Mouse (Mus musculus) stomach, embryonic 16.5 days (tissue): ENCODE measurements around the gene Cmtr2. TPM values are rescaled to one million over a fixed set of nuclear protein-coding genes. Genes with fewer than 3 reads are reported as not detected.

Source experiments
- ATAC-seq: fragments of 200-750 bp; cut with Nextera tagmentation; 2 replicates; pipeline ENCODE4 v1.8.0; 2017; ENCODE audit warnings: moderate number of reproducible peaks, moderate TSS enrichment; ENCODE audit not compliant: insufficient read depth, low FRiP score
- H3K27ac ChIP-seq: fragments of 300-500 bp; sonication (generic); 2 replicates; pipeline ENCODE4 v1.5.1; 2014; ENCODE audit warnings: low read length
- H3K27me3 ChIP-seq: fragments of 300-500 bp; sonication (generic); 2 replicates; pipeline ENCODE4 v1.6.1; 2014; ENCODE audit warnings: low read length, control low read depth, mixed read lengths; ENCODE audit not compliant: control insufficient read depth, insufficient read depth
- H3K36me3 ChIP-seq: fragments of 300-500 bp; sonication (generic); 2 replicates; pipeline ENCODE4 v1.6.1; 2014; ENCODE audit warnings: low read length; ENCODE audit not compliant: control insufficient read depth, insufficient read depth
- H3K4me1 ChIP-seq: fragments of 300-500 bp; sonication (generic); 2 replicates; pipeline ENCODE4 v1.6.1; 2014; ENCODE audit warnings: low read length, control low read depth, mixed read lengths; ENCODE audit not compliant: control insufficient read depth, insufficient read depth
- H3K4me2 ChIP-seq: fragments of 300-500 bp; sonication (generic); 2 replicates; pipeline ENCODE4 v1.6.1; 2014; ENCODE audit warnings: low read depth, low read length, mixed read lengths
- H3K4me3 ChIP-seq: fragments of 300-500 bp; sonication (generic); replicated peaks from 2 replicates; pipeline ENCODE4 v1.5.1; 2014; ENCODE audit warnings: mild to moderate bottlenecking, low read length
- H3K9ac ChIP-seq: fragments of 300-500 bp; sonication (generic); 2 replicates; pipeline ENCODE4 v1.6.1; 2014; ENCODE audit warnings: low read length
- H3K9me3 ChIP-seq: fragments of 300-500 bp; sonication (generic); replicated peaks from 2 replicates; pipeline ENCODE4 v1.6.1; 2016; ENCODE audit warnings: low read length, control low read depth; ENCODE audit not compliant: control insufficient read depth
- WGBS: fragments of 180-500 bp; shearing (Covaris S2); extraction: QIAGEN DNeasy Blood & Tissue Kit; methylation state at CpG from one replicate; pipeline ENCODE4 v1.1.7; 2014; 5-methylcytosine and 5-hydroxymethylcytosine counted together
- polyA plus RNA-seq: library from polyadenylated mRNA; unstranded; fragments of >200 nt; fragmentation: Nextera tagmentation; extraction: Ambion mirVana; gene quantifications from 2 replicates; pipeline ENCODE4 v1.2.1, GENCODE M21; 2015

Cmtr2 gene
- 8.5 and 9.2 TPM in 2 replicates for polyA plus RNA-seq

DNA sequence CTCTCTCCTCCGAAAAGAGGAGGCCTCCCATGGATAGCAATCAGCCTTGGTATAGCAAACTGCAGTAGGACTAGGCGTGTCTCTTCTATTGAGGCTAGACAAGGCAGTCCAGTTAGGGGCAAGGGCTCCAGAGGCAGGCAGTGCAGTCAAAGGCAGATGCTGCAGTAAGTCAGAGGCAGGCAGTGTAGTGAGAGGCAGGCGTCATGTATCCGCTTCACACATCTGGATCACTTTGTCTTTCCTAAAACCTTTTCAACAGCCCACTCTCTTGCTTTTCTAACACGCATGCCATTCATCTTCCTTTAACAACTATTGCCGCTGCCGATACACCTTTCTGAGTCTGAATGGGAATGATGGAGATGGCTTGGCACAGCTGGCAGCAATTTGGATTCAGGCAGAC is at the start of gene Cmtr2:
TSS of gene Cmtr2 (plus strand) at position 301 of the 400 bp plus-strand sequence.
- no peak within 1 kb of the TSS for H3K4me2 ChIP-seq
- no peak within 1 kb of the TSS for H3K27ac ChIP-seq
- no peaks in the 10 kb centered on the region for H3K9me3 ChIP-seq
- WGBS: 73% methylated on average over 7 of the region's 7 CpGs
- H3K27me3 ChIP-seq: no peaks in the 10 kb centered on the region; the same call in 1 of the 2 replicates
- ATAC-seq: no peak
- H3K4me1 ChIP-seq: peaks cover 9% of the 10 kb centered on the region
- H3K36me3 ChIP-seq: no peaks in the 10 kb centered on the region
- no peak within 1 kb of the TSS for H3K9ac ChIP-seq
- no peak within 1 kb of the TSS for H3K4me3 ChIP-seq

DNA sequence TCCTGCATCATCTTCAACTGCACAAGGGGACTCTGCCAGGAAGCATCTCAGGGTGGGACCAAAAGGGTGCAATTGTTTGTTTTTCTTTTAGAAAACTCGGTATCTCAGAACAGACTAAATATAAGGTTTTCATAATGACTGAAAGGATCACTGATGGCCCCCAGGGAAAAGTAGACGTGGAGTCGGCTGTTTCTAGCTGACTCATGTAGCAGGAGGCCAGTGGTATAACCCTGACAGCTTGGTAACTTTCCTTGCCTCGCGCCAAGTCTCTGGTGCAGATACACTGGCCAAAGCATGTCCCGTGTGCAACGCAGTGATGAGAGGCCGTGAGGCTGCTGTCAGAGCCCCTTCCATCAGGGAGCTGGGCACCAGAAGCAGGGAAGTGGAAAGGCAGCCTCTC is 49.2 kb upstream of the Cmtr2 start:
- no peak overlapping the region for H3K4me2 ChIP-seq
- H3K4me3 ChIP-seq: no peak overlapping the region
- no peak overlapping the region for H3K27ac ChIP-seq
- no peaks in the 10 kb centered on the region for H3K9me3 ChIP-seq
- H3K9ac ChIP-seq: no peak overlapping the region
- no peak for ATAC-seq
- peaks cover 17% of the 10 kb centered on the region for H3K27me3 ChIP-seq
- no peaks in the 10 kb centered on the region for H3K4me1 ChIP-seq
- WGBS: 76% methylated on average over 8 of the region's 8 CpGs
- no peaks in the 10 kb centered on the region for H3K36me3 ChIP-seq

DNA sequence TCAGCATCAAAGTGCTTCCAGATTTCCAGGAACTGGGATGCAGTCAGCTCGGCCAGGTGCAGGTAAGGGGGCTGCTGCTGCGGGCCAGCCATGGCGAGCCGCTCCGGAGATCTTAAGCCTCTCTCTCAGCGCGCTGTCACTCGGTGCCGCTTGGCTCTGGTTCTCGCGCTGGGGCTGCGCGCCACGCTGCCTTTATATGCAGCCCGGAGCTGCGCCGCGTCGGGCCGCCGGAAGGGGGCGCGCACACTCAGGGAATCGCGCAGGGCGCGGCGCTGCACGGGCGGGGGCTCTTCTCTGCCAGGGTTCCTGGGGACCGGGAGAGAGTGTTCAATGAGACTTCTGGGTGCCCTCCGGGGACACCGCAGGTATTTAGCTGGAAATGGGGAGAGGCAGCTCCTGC is 47.4 kb upstream of the Cmtr2 start, which contains the start of gene Calb2:
TSS of gene Calb2 (minus strand) at position 165 of the 400 bp plus-strand sequence.
- H3K4me1 ChIP-seq: no peaks in the 10 kb centered on the region
- H3K27ac ChIP-seq: no peak within 1 kb of the TSS
- no peak within 1 kb of the TSS for H3K9ac ChIP-seq
- WGBS: 1% methylated on average over 33 of the region's 33 CpGs
- H3K9me3 ChIP-seq: no peaks in the 10 kb centered on the region
- H3K27me3 ChIP-seq: peaks cover 17% of the 10 kb centered on the region
- no peak for ATAC-seq
- no peak within 1 kb of the TSS for H3K4me3 ChIP-seq
- H3K36me3 ChIP-seq: no peaks in the 10 kb centered on the region
- H3K4me2 ChIP-seq: no peak within 1 kb of the TSS

DNA sequence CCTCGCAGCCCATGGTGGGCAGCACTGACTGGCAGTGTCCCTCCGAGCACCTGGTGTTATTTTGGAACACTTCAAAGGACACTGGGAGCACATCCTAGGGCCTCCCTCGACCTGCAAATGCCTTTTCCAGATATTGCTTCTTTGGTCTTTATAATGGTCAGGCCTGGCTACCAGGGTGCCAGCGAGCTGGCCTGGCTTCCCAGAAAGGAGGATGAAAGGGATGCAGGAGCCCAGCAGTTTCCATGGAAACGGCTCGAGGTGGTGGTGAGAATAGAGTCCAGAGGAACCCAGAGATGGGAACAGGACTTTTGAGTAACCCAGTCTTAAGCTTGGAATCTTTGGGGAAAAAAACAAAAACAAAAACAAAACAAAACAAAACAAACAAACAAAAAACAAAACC is 43.3 kb upstream of the Cmtr2 start:
- ATAC-seq: no peak
- Histone ChIP-seq H3K4me3 (no peak overlapping the region), H3K4me1 (no peaks in the 10 kb centered on the region; the same call in 1 of the 2 replicates), H3K36me3 (no peaks in the 10 kb centered on the region), H3K27me3 (peaks cover 18% of the 10 kb centered on the region), H3K9me3 (no peaks in the 10 kb centered on the region), H3K9ac (no peak overlapping the region), H3K4me2 (no peak overlapping the region), H3K27ac (no peak overlapping the region)
- 65% methylated on average over 6 of the region's 6 CpGs for WGBS

DNA sequence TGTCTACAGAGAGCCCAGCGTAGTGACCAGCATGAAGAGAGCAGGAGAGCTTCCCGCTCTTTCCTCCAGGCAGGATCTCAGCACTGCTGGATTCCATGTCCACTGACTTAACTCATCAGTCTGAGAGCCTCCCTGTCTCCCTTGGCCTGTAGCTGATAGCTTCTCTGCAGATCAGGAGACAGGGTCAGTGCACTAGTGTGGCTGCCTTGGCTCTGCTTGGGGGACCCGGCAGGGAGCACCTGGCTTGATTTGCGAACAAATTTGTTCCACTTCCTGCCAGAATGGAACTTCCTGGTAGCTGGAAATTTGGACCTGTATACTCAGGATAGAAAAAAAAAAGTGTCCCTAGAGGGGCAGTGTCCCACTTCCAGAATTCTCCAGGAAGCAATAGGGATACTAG is 40.6 kb upstream of the Cmtr2 start:
- peaks cover 6% of the 10 kb centered on the region for H3K27me3 ChIP-seq
- no peak overlapping the region for H3K4me3 ChIP-seq
- no peak for ATAC-seq
- H3K36me3 ChIP-seq: no peaks in the 10 kb centered on the region
- no peak overlapping the region for H3K9ac ChIP-seq
- H3K4me1 ChIP-seq: peaks cover 4% of the 10 kb centered on the region; the same call in 1 of the 2 replicates
- H3K9me3 ChIP-seq: no peaks in the 10 kb centered on the region
- WGBS: 89% methylated on average over 4 of the region's 4 CpGs
- H3K4me2 ChIP-seq: no peak overlapping the region
- no peak overlapping the region for H3K27ac ChIP-seq

DNA sequence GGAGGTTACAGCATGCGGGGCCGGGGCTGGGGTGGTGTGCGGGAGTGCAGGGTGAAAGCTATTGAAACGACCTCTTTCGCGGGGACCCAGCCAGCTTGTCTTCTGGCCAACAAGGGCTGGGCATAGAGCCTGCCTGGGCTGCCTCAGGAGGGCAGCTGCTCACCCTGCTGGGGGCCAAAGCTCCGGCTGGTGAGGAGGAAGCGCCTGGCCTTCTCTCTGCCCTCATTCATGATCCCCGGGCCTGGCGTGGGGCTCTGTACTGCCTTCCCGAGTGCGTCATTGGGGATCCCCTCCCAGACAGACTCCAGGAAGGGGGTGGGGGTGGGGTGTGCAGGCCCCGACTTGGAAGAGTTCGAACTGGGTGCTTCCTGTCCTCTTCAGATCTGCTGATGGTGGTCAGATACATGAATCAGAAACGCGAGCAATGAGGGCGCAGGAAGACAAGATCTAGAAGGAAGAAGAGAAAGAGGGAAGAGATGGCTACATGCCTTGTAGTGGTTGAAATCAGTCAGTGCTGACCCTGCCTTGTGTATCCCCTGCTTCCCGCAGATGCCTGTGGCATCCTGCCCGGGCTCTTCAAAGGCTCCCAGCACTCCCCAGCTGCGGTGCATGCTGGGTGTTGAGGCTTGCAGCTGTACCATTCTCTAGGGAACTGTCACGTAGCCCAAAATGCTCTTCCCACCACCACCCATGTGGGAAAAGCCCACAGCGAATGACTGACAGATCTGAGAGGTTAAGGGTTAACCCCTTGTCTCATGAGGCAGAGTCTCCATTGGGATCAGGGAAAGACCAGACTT is 37.9 kb upstream of the Cmtr2 start:
- H3K9ac ChIP-seq: no peak overlapping the region
- peaks cover 4% of the 10 kb centered on the region; the same call in 1 of the 2 replicates for H3K27me3 ChIP-seq
- H3K4me1 ChIP-seq: peaks cover 4% of the 10 kb centered on the region; the same call in 1 of the 2 replicates
- no peaks in the 10 kb centered on the region for H3K9me3 ChIP-seq
- no peak overlapping the region for H3K27ac ChIP-seq
- no peaks in the 10 kb centered on the region for H3K36me3 ChIP-seq
- peak overlapping the region; percentile 3; the same call in 1 of the 2 replicates for H3K4me3 ChIP-seq
- peak overlapping the region; percentile 31; the same call in 1 of the 2 replicates for H3K4me2 ChIP-seq
- 18% methylated on average over 22 of the region's 22 CpGs for WGBS
- ATAC-seq: peak; percentile 60; the same call in 1 of the 2 replicates

DNA sequence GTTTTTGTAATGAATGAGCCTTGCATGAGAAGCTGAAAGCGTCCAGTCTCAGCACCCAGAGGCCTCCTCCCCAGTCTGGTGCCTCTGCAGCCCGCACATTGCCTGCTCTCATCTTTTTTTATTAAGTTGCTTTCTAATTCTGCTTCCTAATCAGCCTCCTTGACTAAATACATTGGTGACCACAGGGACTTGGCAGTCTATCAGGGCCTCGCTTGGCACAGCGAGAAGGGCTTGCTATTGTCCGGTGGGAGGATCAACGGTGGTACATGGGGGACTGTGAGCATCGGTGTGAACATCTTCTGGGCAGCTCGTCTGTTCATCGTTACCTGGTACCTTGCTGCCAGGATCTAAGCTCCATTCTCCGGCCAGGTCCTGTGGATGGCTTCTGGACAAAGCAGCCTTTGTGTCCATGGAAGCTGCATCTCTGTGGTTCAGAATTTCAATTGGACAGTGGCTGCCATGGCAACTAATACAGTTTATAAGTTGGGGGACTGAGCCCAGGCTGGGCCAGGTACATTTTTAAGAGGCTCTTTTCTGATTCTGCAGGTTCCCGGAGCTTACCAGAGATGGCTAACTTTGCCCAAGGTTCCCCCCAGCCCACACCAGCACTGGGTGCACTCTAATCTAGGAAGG is 32.6 kb upstream of the Cmtr2 start:
- WGBS: 83% methylated on average over 11 of the region's 11 CpGs
- ATAC-seq: no peak

DNA sequence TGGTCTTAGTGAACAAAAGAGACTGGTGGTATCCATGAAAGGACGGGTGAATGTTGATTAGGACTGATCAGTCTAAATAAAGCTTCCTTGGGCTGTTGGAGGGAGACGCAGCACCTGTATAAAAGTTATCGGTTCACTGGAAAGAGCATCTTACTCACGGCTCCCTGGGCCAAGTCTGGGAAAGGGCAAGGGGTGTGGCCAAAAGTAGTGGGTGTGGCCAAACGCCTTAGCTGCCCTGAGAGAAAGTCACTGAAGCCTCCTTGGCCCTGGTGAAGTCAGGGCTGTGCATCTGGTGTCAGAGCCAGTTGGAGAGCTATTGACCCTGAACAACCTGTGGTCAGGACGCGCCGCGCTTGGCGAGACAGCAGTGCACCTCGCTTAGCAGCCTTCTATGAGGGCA is 31.7 kb upstream of the Cmtr2 start:
- Histone ChIP-seq H3K36me3 (no peaks in the 10 kb centered on the region), H3K4me1 (no peaks in the 10 kb centered on the region), H3K9me3 (no peaks in the 10 kb centered on the region), H3K27ac (no peak overlapping the region), H3K27me3 (no peaks in the 10 kb centered on the region), H3K9ac (no peak overlapping the region), H3K4me3 (no peak overlapping the region), H3K4me2 (no peak overlapping the region)
- no peak for ATAC-seq
- 27% methylated on average over 11 of the region's 11 CpGs for WGBS

More for the DNA sequence above, 32.6 kb upstream of the Cmtr2 start:
- no peak overlapping the region for H3K4me3 ChIP-seq
- no peak overlapping the region for H3K27ac ChIP-seq
- no peaks in the 10 kb centered on the region for H3K4me1 ChIP-seq
- no peaks in the 10 kb centered on the region for H3K36me3 ChIP-seq
- no peaks in the 10 kb centered on the region for H3K27me3 ChIP-seq
- no peaks in the 10 kb centered on the region for H3K9me3 ChIP-seq
- no peak overlapping the region for H3K4me2 ChIP-seq
- no peak overlapping the region for H3K9ac ChIP-seq

DNA sequence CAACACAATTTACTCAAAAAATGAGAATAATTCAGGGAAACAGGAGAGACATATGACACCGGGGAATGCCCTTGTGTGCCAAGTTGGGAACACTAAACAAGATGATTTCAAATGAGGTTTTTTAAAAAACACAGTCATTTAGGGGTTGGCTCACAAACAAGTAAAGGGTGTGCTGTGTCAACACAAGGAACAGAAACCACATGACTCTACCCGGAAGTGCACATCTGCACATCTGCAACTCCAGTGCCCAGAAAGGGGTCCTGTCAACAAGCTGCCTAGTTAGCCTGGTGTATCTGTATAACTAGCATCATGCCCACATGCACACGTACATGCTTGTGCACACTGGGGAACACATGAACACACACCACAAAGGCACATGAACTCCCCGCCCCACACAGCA is 29.9 kb upstream of the Cmtr2 start:
- H3K9me3 ChIP-seq: no peaks in the 10 kb centered on the region
- ATAC-seq: no peak
- no peaks in the 10 kb centered on the region for H3K27me3 ChIP-seq
- WGBS: 77% methylated on average over 4 of the region's 4 CpGs
- no peak overlapping the region for H3K4me3 ChIP-seq
- no peak overlapping the region for H3K4me2 ChIP-seq
- H3K36me3 ChIP-seq: no peaks in the 10 kb centered on the region
- no peak overlapping the region for H3K27ac ChIP-seq
- no peaks in the 10 kb centered on the region for H3K4me1 ChIP-seq
- H3K9ac ChIP-seq: no peak overlapping the region
